Mouse (Mus musculus): ENCODE measurements at regions not wholly inside any gene's neighbourhood (a gene's known extent, or its start where the extent isn't known, plus 50 kb on each side); places are given as distances from the start of the nearest gene placed in this dataset.

DNA sequence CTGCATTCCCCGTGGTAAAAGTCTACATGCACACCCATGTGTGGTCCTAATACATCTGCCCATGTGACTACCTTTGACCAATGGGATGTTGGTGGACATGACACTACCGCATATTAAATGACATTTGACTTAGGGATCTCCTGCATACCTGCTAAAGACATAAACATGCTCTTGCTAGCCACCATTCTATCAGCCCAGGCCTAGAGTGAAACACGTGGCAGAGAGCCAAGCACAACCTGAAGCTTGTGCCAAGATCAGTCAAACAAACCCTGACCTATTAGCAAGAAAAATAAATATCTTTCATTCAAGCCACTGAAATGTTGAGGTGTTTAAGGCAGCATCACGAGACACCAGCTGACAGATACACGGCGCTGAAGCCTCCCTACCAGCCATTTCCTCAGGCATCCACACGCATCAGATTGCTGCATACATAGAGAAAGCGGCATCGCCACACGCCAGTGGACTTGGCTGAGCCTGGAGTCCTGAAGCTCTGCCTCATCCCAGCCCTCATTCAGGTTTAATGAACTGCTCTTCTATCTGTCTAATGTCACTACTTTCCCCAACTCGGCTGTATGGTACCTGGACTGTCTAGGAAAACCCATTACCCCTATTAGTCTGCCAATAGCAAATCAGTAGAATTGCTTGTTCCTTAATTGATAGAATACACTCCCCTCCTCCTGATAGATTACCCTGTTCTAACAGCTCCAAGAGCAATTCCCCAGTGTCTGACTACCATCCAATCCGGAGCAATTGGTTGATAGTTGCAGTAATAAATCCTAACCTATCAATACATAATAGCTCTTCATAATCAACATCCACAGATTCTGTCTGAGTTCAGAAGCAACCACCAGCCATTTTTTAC is 242.8 kb upstream of the Rsrc1 start:
- DNase-seq (ENCODE audit: low read depth in 3 of 3, low spot score in 3 of 3) (no peak), ATAC-seq (ENCODE audit: insufficient read depth) (no peak)
- WGBS (ENCODE audit: insufficient replicate concordance) = 68% methylated on average over 12 of the region's 12 CpGs
- Histone ChIP-seq H3K27me3 (ENCODE audit: control insufficient read depth, insufficient read depth, low read length) (no peaks in the 10 kb centered on the region), H3K27ac (no peak overlapping the region), H3K9me3 (ENCODE audit: control insufficient read depth, low read length) (no peaks in the 10 kb centered on the region), H3K4me2 (ENCODE audit: low read depth) (no peak overlapping the region), H3K4me1 (replicated peaks; ENCODE audit: control insufficient read depth in 2 of 2, insufficient read depth in 2 of 2, low read length in 1 of 2) (no peaks in the 10 kb centered on the region), H3K9ac (replicated peaks) (no peak overlapping the region), H3K4me3 (ENCODE audit: insufficient read depth in 1 of 2, low read depth in 2 of 2, low read length in 2 of 2) (no peak overlapping the region), H3K36me3 (replicated peaks; ENCODE audit: control insufficient read depth, insufficient read depth, low read depth) (no peaks in the 10 kb centered on the region)
- TF ChIP-seq EP300 (IDR thresholded peaks at IDR 0.05; ENCODE audit: low read depth) (no peak), CTCF (IDR thresholded peaks at IDR 0.05; ENCODE audit: low read depth) (no peak)

DNA sequence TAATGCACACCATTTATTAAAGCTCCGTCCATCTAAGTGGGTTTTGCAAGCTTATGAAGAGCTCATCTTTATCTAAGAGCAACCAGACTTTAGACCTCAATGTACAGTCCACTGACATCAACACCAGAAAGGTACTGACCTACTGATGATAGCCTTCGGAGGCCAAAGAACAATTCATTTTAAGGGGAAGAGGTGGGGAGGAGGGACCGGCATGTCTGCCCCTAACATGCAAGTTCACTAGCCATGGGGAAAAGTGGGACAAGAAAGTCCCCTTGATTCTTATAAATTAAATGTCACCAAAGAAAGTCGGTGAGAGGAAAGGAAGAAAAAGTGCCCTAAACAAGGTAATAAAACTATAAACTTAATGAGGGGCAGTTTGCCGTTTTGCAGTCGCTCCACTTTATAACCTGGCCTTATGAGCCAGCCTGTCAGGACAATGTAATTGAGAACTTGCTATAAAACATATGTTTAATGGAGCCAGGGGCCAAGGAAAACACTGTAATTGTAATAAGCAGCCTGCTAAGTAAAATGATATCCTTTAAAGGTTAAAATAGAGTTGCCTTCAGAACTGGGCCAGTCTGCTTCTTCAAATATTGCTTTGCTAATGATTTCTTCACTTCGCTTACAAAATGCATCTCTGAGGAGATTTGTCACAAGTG is 241.7 kb upstream of the Rsrc1 start:
- no peak overlapping the region for H3K27ac ChIP-seq
- no peak for DNase-seq (ENCODE audit: low read depth in 3 of 3, low spot score in 3 of 3)
- H3K36me3 ChIP-seq (replicated peaks; ENCODE audit: control insufficient read depth, insufficient read depth, low read depth) = no peaks in the 10 kb centered on the region
- no peak for ATAC-seq (ENCODE audit: insufficient read depth)
- H3K9ac ChIP-seq (replicated peaks) = no peak overlapping the region
- no peaks in the 10 kb centered on the region for H3K27me3 ChIP-seq (ENCODE audit: control insufficient read depth, insufficient read depth, low read length)
- H3K4me1 ChIP-seq (replicated peaks; ENCODE audit: control insufficient read depth in 2 of 2, insufficient read depth in 2 of 2, low read length in 1 of 2) = no peaks in the 10 kb centered on the region
- no peaks in the 10 kb centered on the region for H3K9me3 ChIP-seq (ENCODE audit: control insufficient read depth, low read length)
- no peak overlapping the region for H3K4me2 ChIP-seq (ENCODE audit: low read depth)
- no peak overlapping the region for H3K4me3 ChIP-seq (ENCODE audit: insufficient read depth in 1 of 2, low read depth in 2 of 2, low read length in 2 of 2)
- TF ChIP-seq EP300 (IDR thresholded peaks at IDR 0.05; ENCODE audit: low read depth) (no peak), CTCF (IDR thresholded peaks at IDR 0.05; ENCODE audit: low read depth) (no peak)
- WGBS (ENCODE audit: insufficient replicate concordance) = 56% methylated on average over 7 of the region's 7 CpGs

DNA sequence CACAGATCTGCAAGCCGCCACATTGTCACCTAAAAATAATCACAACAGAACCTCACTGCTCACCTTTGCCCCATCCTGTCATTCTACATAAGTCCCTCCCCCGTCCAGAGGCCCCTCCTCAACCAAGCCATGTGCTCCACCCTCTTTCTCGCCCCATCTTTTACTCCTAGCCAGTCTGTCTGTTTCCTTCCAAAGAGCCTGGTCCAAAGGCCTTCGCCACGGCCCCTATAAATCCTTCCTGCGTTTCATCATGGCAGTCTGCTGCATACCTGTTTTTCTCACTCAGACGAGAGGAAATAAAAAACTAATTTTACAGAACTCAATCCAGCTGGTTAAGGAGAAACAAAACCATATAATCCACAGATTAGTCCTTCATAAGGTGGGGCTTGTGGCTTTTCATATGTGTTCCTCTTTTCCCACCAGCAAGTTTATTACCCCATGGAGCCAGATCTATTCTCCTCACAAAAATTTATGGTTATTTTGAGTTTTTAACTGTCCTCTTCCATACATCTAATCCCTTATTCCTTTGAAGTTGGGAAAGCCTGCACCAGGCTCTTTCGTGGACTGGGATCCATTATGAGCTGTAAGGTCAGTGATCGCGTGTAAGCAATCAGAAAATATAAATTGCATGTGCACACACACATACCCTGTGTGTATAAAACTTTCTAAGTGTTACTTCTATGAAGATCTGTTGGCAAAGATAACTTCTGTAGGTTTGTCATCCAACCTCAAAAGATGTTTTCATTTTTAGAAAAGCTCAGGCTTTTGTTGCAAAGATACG is 236.9 kb upstream of the Rsrc1 start:
- Histone ChIP-seq H3K27me3 (ENCODE audit: control insufficient read depth, insufficient read depth, low read length) (no peaks in the 10 kb centered on the region), H3K4me3 (ENCODE audit: insufficient read depth in 1 of 2, low read depth in 2 of 2, low read length in 2 of 2) (no peak overlapping the region), H3K27ac (no peak overlapping the region), H3K36me3 (replicated peaks; ENCODE audit: control insufficient read depth, insufficient read depth, low read depth) (no peaks in the 10 kb centered on the region), H3K9me3 (ENCODE audit: control insufficient read depth, low read length) (no peaks in the 10 kb centered on the region), H3K4me1 (replicated peaks; ENCODE audit: control insufficient read depth in 2 of 2, insufficient read depth in 2 of 2, low read length in 1 of 2) (no peaks in the 10 kb centered on the region), H3K9ac (replicated peaks) (no peak overlapping the region), H3K4me2 (ENCODE audit: low read depth) (no peak overlapping the region)
- ATAC-seq (ENCODE audit: insufficient read depth) (no peak), DNase-seq (ENCODE audit: low read depth in 3 of 3, low spot score in 3 of 3) (no peak)
- no peak for TF ChIP-seq CTCF (IDR thresholded peaks at IDR 0.05; ENCODE audit: low read depth)
- 65% methylated on average over 11 of the region's 11 CpGs for WGBS (ENCODE audit: insufficient replicate concordance)

DNA sequence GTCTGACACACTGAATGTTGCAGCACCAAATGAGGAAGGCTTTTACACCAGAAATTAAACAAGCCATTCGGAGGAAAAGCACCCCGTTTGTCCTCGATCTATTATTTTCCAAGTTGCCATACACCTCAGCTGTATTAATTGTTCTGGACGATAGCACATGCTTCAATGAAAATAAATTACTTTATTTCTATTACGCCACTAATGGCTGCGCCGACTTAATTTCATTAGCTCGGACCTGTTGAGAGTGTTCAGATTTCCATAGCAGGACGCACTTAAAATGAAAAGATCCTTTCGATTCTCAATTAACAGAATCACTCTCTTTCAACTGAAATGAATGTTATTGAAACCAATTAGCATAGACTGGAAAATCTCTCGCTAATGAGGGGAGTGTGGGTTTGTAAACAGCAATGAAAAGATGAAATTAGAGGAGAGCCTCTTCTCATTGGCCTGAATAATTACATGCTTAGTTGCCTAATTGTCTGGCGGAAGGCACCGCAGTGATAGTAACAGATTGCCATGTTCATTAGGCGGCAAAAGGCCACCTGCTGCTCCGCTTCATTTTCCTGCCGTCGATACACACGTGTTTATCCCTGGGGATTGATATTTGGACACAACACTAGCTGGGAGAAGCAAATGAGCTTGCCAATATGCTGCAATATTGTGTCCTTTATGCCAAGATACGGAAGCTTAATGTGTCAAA is 234.7 kb upstream of the Rsrc1 start:
- 77% methylated on average over 19 of the region's 19 CpGs for WGBS (ENCODE audit: insufficient replicate concordance)
- Histone ChIP-seq H3K27ac (no peak overlapping the region), H3K27me3 (ENCODE audit: control insufficient read depth, insufficient read depth, low read length) (no peaks in the 10 kb centered on the region), H3K9me3 (ENCODE audit: control insufficient read depth, low read length) (no peaks in the 10 kb centered on the region), H3K36me3 (replicated peaks; ENCODE audit: control insufficient read depth, insufficient read depth, low read depth) (no peaks in the 10 kb centered on the region), H3K4me1 (replicated peaks; ENCODE audit: control insufficient read depth in 2 of 2, insufficient read depth in 2 of 2, low read length in 1 of 2) (no peaks in the 10 kb centered on the region), H3K4me2 (ENCODE audit: low read depth) (no peak overlapping the region), H3K4me3 (ENCODE audit: insufficient read depth in 1 of 2, low read depth in 2 of 2, low read length in 2 of 2) (no peak overlapping the region), H3K9ac (replicated peaks) (no peak overlapping the region)
- ATAC-seq (ENCODE audit: insufficient read depth) (no peak), DNase-seq (ENCODE audit: low read depth in 3 of 3, low spot score in 3 of 3) (no peak)
- TF ChIP-seq EP300 (IDR thresholded peaks at IDR 0.05; ENCODE audit: low read depth) (no peak), CTCF (IDR thresholded peaks at IDR 0.05; ENCODE audit: low read depth) (no peak)
